ENCODE assay signal across 9 mouse cellular contexts in the genomic region with DNA sequence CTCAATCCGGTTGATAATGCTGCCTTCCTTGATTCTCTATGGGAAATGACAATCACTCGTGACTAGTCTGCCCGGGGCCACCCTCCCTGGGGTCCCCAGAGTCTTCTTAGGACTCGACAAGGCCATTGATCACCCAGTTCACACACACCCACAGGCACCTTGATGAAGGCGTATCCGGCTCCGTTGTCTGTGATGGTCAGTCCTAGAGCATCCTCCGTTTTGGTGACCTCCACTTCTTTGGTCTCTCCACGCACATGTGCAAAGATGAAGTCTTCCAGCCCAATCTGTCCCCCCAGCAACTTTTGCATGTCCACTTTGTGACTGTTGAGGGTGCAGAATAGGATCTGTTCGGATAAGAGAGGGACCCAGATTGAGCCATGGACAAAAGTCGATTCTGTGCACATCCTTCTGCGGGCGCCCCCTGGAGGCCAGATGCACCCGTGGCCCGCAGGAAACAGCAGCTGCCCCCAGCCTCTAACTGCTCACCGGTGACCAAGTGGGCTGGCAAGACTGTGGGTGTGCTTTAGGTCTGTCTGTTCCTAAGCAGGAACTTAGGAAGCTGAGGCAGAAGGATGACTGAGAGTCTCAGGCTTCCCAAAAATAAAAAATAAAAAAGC. TPM values are rescaled to one million over a fixed set of nuclear protein-coding genes. Genes with fewer than 3 reads are reported as not detected.
DNase-seq lines count a peak whose midpoint lies in the region; ATAC-seq and TF ChIP-seq lines count a peak whose summit lies in the region.
"Had no signal": no experiment of that assay in that cellular context is flagged by ENCODE, and none has a peak within 500 bp of the region (broad histone marks: within the 10 kb centered on the region; RNA-seq: fewer than 3 reads in every experiment).

No protein-coding gene starts in this region.

- no peak overlapping the region for H3K27ac ChIP-seq in hindbrain, postnatal 0 days
- no peak overlapping the region for H3K27ac ChIP-seq in hindbrain, embryonic 14.5 days
- H3K27ac ChIP-seq: stomach, embryonic 15.5 days had no signal

- H3K4me1 ChIP-seq in hindbrain, postnatal 0 days (ENCODE audit: insufficient read depth, low read length) = 0 out of 2 replicates have a peak, but pooled peaks cover 1% of the 10 kb centered on the region
- peaks cover 6% of the 10 kb centered on the region for H3K4me1 ChIP-seq in hindbrain, embryonic 14.5 days (replicated peaks; ENCODE audit: control insufficient read depth, insufficient read depth, low read length)

- no peak overlapping the region for H3K9ac ChIP-seq in hindbrain, postnatal 0 days (replicated peaks; ENCODE audit: low read length)
- H3K9ac ChIP-seq in hindbrain, embryonic 14.5 days = no peak overlapping the region
- H3K9ac ChIP-seq: stomach, embryonic 15.5 days had no signal

- peak; percentile 64 for DNase-seq in hindbrain, postnatal 0 days (ENCODE audit: low spot score)
- no peak for DNase-seq in hindbrain, embryonic 14.5 days (ENCODE audit: low spot score)
- peak; percentile 87 to 88 for DNase-seq in B cell, adult 2 months
- DNase-seq in R1 (ENCODE audit: low read depth, low spot score) = peak; percentile 70
- DNase-seq in embryo, embryonic 10 days (ENCODE audit: low spot score) = peak; percentile 70
- DNase-seq in kidney, postnatal 14 days = peak; percentile 81
- no peak for DNase-seq in layer of hippocampus, adult 9-10 months (ENCODE audit: low spot score)

- H3K4me2 ChIP-seq in hindbrain, postnatal 0 days (ENCODE audit: low read depth, low read length) = no peak overlapping the region
- no peak overlapping the region for H3K4me2 ChIP-seq in hindbrain, embryonic 14.5 days (replicated peaks)
- H3K4me2 ChIP-seq: stomach, embryonic 15.5 days had no signal

- no peak for ATAC-seq in hindbrain, postnatal 0 days
- ATAC-seq in hindbrain, embryonic 14.5 days (ENCODE audit: low FRiP score) = no peak
- peak; percentile 45 for ATAC-seq in monocyte, adult 5-6 weeks (replicated peaks; ENCODE audit: insufficient number of reproducible peaks, low FRiP score, low TSS enrichment, poor library complexity, severe bottlenecking)

- peaks cover 28% of the 10 kb centered on the region; the same call in 1 of the 2 replicates for H3K27me3 ChIP-seq in hindbrain, postnatal 0 days (ENCODE audit: insufficient read depth, low read length)
- peaks cover 66% of the 10 kb centered on the region for H3K27me3 ChIP-seq in hindbrain, embryonic 14.5 days (ENCODE audit: control insufficient read depth, insufficient read depth, low read length)

- no peaks in the 10 kb centered on the region for H3K36me3 ChIP-seq in hindbrain, postnatal 0 days (ENCODE audit: insufficient read depth, low read length)
- H3K36me3 ChIP-seq in hindbrain, embryonic 14.5 days (replicated peaks; ENCODE audit: control insufficient read depth, insufficient read depth) = no peaks in the 10 kb centered on the region
- H3K36me3 ChIP-seq: stomach, embryonic 15.5 days had no signal

- 34% methylated on average over 16 of the region's 16 CpGs for WGBS in hindbrain, postnatal 0 days
- WGBS in hindbrain, embryonic 14.5 days = 33% methylated on average over 16 of the region's 16 CpGs

- no peaks in the 10 kb centered on the region for H3K9me3 ChIP-seq in hindbrain, postnatal 0 days (ENCODE audit: low read length)
- no peaks in the 10 kb centered on the region for H3K9me3 ChIP-seq in hindbrain, embryonic 14.5 days (ENCODE audit: control insufficient read depth, low read length)
- H3K9me3 ChIP-seq: stomach, embryonic 15.5 days had no signal

- TF ChIP-seq CTCF in hindbrain, postnatal 0 days (IDR thresholded peaks at IDR 0.05; ENCODE audit: low read depth) = peak; percentile 79

- H3K4me3 ChIP-seq in hindbrain, postnatal 0 days (ENCODE audit: low read length) = no peak overlapping the region
- no peak overlapping the region for H3K4me3 ChIP-seq in hindbrain, embryonic 14.5 days (replicated peaks; ENCODE audit: low read length)
- H3K4me3 ChIP-seq: stomach, embryonic 15.5 days had no signal

RNA-seq across cellular contexts. Expression of a gene that starts 1.6 kb away (rescaled TPM):
- total RNA-seq in hindbrain, postnatal 0 days (2014; rRNA removed) = 0.16 TPM in 1 of 2 replicates, not detected in the other
- polyA plus RNA-seq in hindbrain, postnatal 0 days (2015; fragmentation: Nextera tagmentation; extraction: Ambion mirVana) = not detected in 2 replicates
- polyA plus RNA-seq in hindbrain, embryonic 14.5 days (2014; fragmentation: Nextera tagmentation; extraction: Ambion mirVana) = not detected in 2 replicates
- not detected in 3 replicates for total RNA-seq in monocyte, adult 5-6 weeks (2017)

RNA-seq across cellular contexts. Expression of a gene that starts 8.8 kb away (rescaled TPM):
- total RNA-seq in hindbrain, postnatal 0 days (2014; rRNA removed) = 20.8 and 28.5 TPM in 2 replicates
- 36.8 and 41.1 TPM in 2 replicates for polyA plus RNA-seq in hindbrain, postnatal 0 days (2015; fragmentation: Nextera tagmentation; extraction: Ambion mirVana)
- 29.0 and 34.0 TPM in 2 replicates for polyA plus RNA-seq in hindbrain, embryonic 14.5 days (2014; fragmentation: Nextera tagmentation; extraction: Ambion mirVana)
- 28.8 to 40.1 TPM (median 38.7 TPM) in 3 replicates for total RNA-seq in monocyte, adult 5-6 weeks (2017)

RNA-seq across cellular contexts. Expression of a gene that starts 12.9 kb away (rescaled TPM):
- total RNA-seq in hindbrain, postnatal 0 days (2014; rRNA removed) = 2.6 TPM in 2 replicates
- polyA plus RNA-seq in hindbrain, postnatal 0 days (2015; fragmentation: Nextera tagmentation; extraction: Ambion mirVana) = 4.0 and 4.3 TPM in 2 replicates
- 4.3 and 5.4 TPM in 2 replicates for polyA plus RNA-seq in hindbrain, embryonic 14.5 days (2014; fragmentation: Nextera tagmentation; extraction: Ambion mirVana)
- total RNA-seq in monocyte, adult 5-6 weeks (2017) = 0.19 TPM in 1 of 3 replicates, not detected in the others

RNA-seq across cellular contexts. Expression of a gene that starts 15.8 kb away (rescaled TPM):
- 34.4 and 38.1 TPM in 2 replicates for total RNA-seq in hindbrain, postnatal 0 days (2014; rRNA removed)
- 13.6 TPM in 2 replicates for polyA plus RNA-seq in hindbrain, postnatal 0 days (2015; fragmentation: Nextera tagmentation; extraction: Ambion mirVana)
- polyA plus RNA-seq in hindbrain, embryonic 14.5 days (2014; fragmentation: Nextera tagmentation; extraction: Ambion mirVana) = 7.8 and 10.0 TPM in 2 replicates
- total RNA-seq in monocyte, adult 5-6 weeks (2017) = 5.3 to 9.6 TPM (median 6.3 TPM) in 3 replicates

RNA-seq across cellular contexts. Expression of a gene that starts 20.5 kb away (rescaled TPM):
- 24.3 and 46.2 TPM in 2 replicates for total RNA-seq in hindbrain, postnatal 0 days (2014; rRNA removed)
- 19.6 and 20.2 TPM in 2 replicates for polyA plus RNA-seq in hindbrain, postnatal 0 days (2015; fragmentation: Nextera tagmentation; extraction: Ambion mirVana)
- polyA plus RNA-seq in hindbrain, embryonic 14.5 days (2014; fragmentation: Nextera tagmentation; extraction: Ambion mirVana) = 18.7 and 20.6 TPM in 2 replicates
- 24.5 to 34.3 TPM (median 25.5 TPM) in 3 replicates for total RNA-seq in monocyte, adult 5-6 weeks (2017)

Comparison
In these comparisons a context has a peak if more than half of its experiments do, and no peak if none do; other contexts are left out.
1. DNase-seq: peak in hindbrain, postnatal 0 days (single experiment), B cell, adult 2 months (2 of 2), R1 (single experiment), embryo, embryonic 10 days (single experiment) and kidney, postnatal 14 days (single experiment); none in hindbrain, embryonic 14.5 days (single experiment) and layer of hippocampus, adult 9-10 months (single experiment).